Mouse (Mus musculus): Measurements from ENCODE around the gene Tmem144. TPM values are rescaled to one million over a fixed set of nuclear protein-coding genes. Genes with fewer than 3 reads are reported as not detected.

The Tmem144 gene
- polyA plus RNA-seq, 1 experiment from 2014 or later, result 5.0 TPM

- no peaks in the 10 kb centered on the region for H3K4me1 ChIP-seq (ENCODE audit: insufficient read depth)
- H3K4me3 ChIP-seq (ENCODE audit: low read depth, low read length), result no peak overlapping the region
- H3K27ac ChIP-seq (ENCODE audit: low read depth), result no peak overlapping the region
- no peak overlapping the region for H3K9ac ChIP-seq
- ATAC-seq (ENCODE audit: insufficient read depth), result no peak
- no peak overlapping the region for H3K4me2 ChIP-seq
- no peaks in the 10 kb centered on the region for H3K27me3 ChIP-seq (ENCODE audit: insufficient read depth, low read length)
- H3K9me3 ChIP-seq (ENCODE audit: low read depth, low read length), result no peaks in the 10 kb centered on the region
- DNase-seq, result no peak
- WGBS, result 81% methylated on average over 3 of the region's 3 CpGs
- no peak for TF ChIP-seq CTCF (IDR thresholded peaks at IDR 0.05; ENCODE audit: low read depth)
- H3K36me3 ChIP-seq (ENCODE audit: insufficient read depth), result no peaks in the 10 kb centered on the region
These were observed 13.5 kb upstream of the Tmem144 start for GRCm38 (mm10) chr3:79866089-79866488.

GRCm38 (mm10) chr3:79864824-79865223, 12.3 kb upstream of the Tmem144 start:
- Histone ChIP-seq H3K36me3 (ENCODE audit: insufficient read depth) (no peaks in the 10 kb centered on the region), H3K27me3 (ENCODE audit: insufficient read depth, low read length) (no peaks in the 10 kb centered on the region), H3K9ac (no peak overlapping the region), H3K4me1 (ENCODE audit: insufficient read depth) (no peaks in the 10 kb centered on the region), H3K4me3 (ENCODE audit: low read depth, low read length) (no peak overlapping the region), H3K4me2 (no peak overlapping the region), H3K9me3 (ENCODE audit: low read depth, low read length) (no peaks in the 10 kb centered on the region), H3K27ac (ENCODE audit: low read depth) (no peak overlapping the region)
- DNase-seq (no peak), ATAC-seq (ENCODE audit: insufficient read depth) (no peak)
- TF ChIP-seq CTCF (IDR thresholded peaks at IDR 0.05; ENCODE audit: low read depth), result no peak
- WGBS, result 70% methylated on average over 7 of the region's 7 CpGs

DNA sequence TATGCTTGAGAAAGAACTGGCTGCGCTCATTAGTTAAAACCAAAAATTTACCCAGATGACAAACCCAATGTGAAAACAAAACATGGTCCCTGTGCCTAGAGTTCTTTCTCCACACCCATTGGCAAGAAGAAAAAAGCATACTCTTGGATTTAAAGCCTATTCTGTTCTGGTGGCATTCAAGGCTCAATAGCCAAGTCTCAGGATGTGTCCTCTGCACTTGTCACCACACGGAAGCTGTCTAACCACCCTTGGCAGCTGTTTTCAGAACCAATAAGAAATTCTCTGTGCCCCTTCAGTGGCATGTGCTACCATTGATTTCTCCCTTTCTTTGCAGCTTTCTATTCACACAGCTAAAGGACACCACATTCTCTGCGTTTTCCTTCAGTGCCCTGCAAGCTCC, 5.6 kb upstream of the Tmem144 start:
- Histone ChIP-seq H3K4me1 (ENCODE audit: insufficient read depth) (no peaks in the 10 kb centered on the region), H3K9me3 (ENCODE audit: low read depth, low read length) (no peaks in the 10 kb centered on the region), H3K4me2 (no peak overlapping the region), H3K9ac (no peak overlapping the region), H3K4me3 (ENCODE audit: low read depth, low read length) (no peak overlapping the region), H3K27me3 (ENCODE audit: insufficient read depth, low read length) (no peaks in the 10 kb centered on the region), H3K36me3 (ENCODE audit: insufficient read depth) (no peaks in the 10 kb centered on the region), H3K27ac (ENCODE audit: low read depth) (no peak overlapping the region)
- WGBS, result 87% methylated on average over 3 of the region's 3 CpGs
- DNase-seq, result no peak
- no peak for TF ChIP-seq CTCF (IDR thresholded peaks at IDR 0.05; ENCODE audit: low read depth)
- ATAC-seq (ENCODE audit: insufficient read depth), result no peak

GRCm38 (mm10) chr3:79857780-79858179, 5.2 kb upstream of the Tmem144 start:
- H3K4me2 ChIP-seq, result no peak overlapping the region
- 58% methylated on average over 5 of the region's 5 CpGs for WGBS
- H3K9me3 ChIP-seq (ENCODE audit: low read depth, low read length), result no peaks in the 10 kb centered on the region
- TF ChIP-seq CTCF (IDR thresholded peaks at IDR 0.05; ENCODE audit: low read depth), result no peak
- no peak overlapping the region for H3K4me3 ChIP-seq (ENCODE audit: low read depth, low read length)
- no peak overlapping the region for H3K27ac ChIP-seq (ENCODE audit: low read depth)
- no peak for DNase-seq
- no peaks in the 10 kb centered on the region for H3K4me1 ChIP-seq (ENCODE audit: insufficient read depth)
- no peak overlapping the region for H3K9ac ChIP-seq
- H3K36me3 ChIP-seq (ENCODE audit: insufficient read depth), result no peaks in the 10 kb centered on the region
- no peak for ATAC-seq (ENCODE audit: insufficient read depth)
- no peaks in the 10 kb centered on the region for H3K27me3 ChIP-seq (ENCODE audit: insufficient read depth, low read length)

GRCm38 (mm10) chr3:79852108-79852507, 465 bp downstream of the Tmem144 start:
- H3K36me3 ChIP-seq (ENCODE audit: insufficient read depth), result no peaks in the 10 kb centered on the region
- H3K9ac ChIP-seq, result no peak overlapping the region
- no peaks in the 10 kb centered on the region for H3K27me3 ChIP-seq (ENCODE audit: insufficient read depth, low read length)
- H3K4me2 ChIP-seq, result no peak overlapping the region
- H3K4me3 ChIP-seq (ENCODE audit: low read depth, low read length), result no peak overlapping the region
- ATAC-seq (ENCODE audit: insufficient read depth), result no peak
- DNase-seq, result no peak
- H3K27ac ChIP-seq (ENCODE audit: low read depth), result no peak overlapping the region
- no peak for TF ChIP-seq CTCF (IDR thresholded peaks at IDR 0.05; ENCODE audit: low read depth)
- H3K4me1 ChIP-seq (ENCODE audit: insufficient read depth), result no peaks in the 10 kb centered on the region
- no peaks in the 10 kb centered on the region for H3K9me3 ChIP-seq (ENCODE audit: low read depth, low read length)
- 43% methylated on average over 3 of the region's 3 CpGs for WGBS

- H3K9me3 ChIP-seq (ENCODE audit: low read depth, low read length), result no peaks in the 10 kb centered on the region
- H3K9ac ChIP-seq, result no peak overlapping the region
- no peaks in the 10 kb centered on the region for H3K36me3 ChIP-seq (ENCODE audit: insufficient read depth)
- no peak for TF ChIP-seq CTCF (IDR thresholded peaks at IDR 0.05; ENCODE audit: low read depth)
- 44% methylated on average over 6 of the region's 6 CpGs for WGBS
- ATAC-seq (ENCODE audit: insufficient read depth) (no peak), DNase-seq (no peak)
- no peaks in the 10 kb centered on the region for H3K27me3 ChIP-seq (ENCODE audit: insufficient read depth, low read length)
- H3K27ac ChIP-seq (ENCODE audit: low read depth), result no peak overlapping the region
- H3K4me1 ChIP-seq (ENCODE audit: insufficient read depth), result no peaks in the 10 kb centered on the region
- no peak overlapping the region for H3K4me2 ChIP-seq
- no peak overlapping the region for H3K4me3 ChIP-seq (ENCODE audit: low read depth, low read length)
These were observed 1.9 kb downstream of the Tmem144 start for GRCm38 (mm10) chr3:79850656-79851055.

DNA sequence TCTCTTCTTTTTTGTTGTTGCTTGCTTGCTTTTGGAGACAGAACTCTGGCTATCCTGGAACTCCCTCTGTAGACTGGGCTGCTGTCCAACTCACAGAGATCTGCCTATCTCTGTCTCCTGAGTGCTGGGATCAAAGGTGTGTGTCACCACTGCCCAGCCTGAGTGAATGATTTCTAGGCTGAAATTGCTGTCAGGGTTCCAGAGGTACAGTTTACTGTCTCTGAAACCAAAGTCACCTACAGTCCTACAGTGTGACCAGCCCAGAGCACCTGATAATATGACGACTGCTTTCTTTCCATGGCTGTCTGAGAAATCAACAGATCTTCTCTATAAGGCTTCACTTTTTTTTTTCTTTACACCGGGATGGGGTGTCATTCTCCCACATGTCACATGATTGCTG, 3.0 kb downstream of the Tmem144 start:
- Histone ChIP-seq H3K27me3 (ENCODE audit: insufficient read depth, low read length) (no peaks in the 10 kb centered on the region), H3K4me2 (no peak overlapping the region), H3K9ac (no peak overlapping the region), H3K27ac (ENCODE audit: low read depth) (no peak overlapping the region), H3K36me3 (ENCODE audit: insufficient read depth) (no peaks in the 10 kb centered on the region), H3K4me1 (ENCODE audit: insufficient read depth) (no peaks in the 10 kb centered on the region), H3K9me3 (ENCODE audit: low read depth, low read length) (no peaks in the 10 kb centered on the region), H3K4me3 (ENCODE audit: low read depth, low read length) (no peak overlapping the region)
- WGBS, result 72% methylated on average over 2 of the region's 2 CpGs
- TF ChIP-seq CTCF (IDR thresholded peaks at IDR 0.05; ENCODE audit: low read depth), result no peak
- DNase-seq, result peak; percentile 40
- ATAC-seq (ENCODE audit: insufficient read depth), result no peak

DNA sequence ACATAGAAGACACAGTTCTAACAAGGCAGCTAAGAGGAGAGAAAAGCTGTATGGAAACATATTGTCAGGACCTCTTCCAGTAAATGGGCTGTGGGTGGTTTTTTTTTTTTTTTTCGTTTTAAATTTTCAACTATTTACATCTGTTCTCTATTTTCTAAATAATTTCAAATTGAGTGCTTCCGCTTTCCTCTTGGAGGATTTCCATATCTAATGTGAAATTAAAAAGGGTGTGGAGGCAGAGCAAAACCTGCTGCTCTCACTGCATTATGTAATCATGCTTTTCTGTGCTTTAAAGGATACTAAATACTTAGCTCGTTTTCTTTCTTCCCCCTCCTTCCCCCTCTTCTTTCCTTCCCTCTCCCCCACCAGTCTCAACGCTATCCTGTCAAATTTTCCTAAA, 3.7 kb downstream of the Tmem144 start:
- DNase-seq (peak; percentile 39), ATAC-seq (ENCODE audit: insufficient read depth) (no peak)
- 23% methylated on average over 4 of the region's 4 CpGs for WGBS
- Histone ChIP-seq H3K4me2 (no peak overlapping the region), H3K27ac (ENCODE audit: low read depth) (no peak overlapping the region), H3K4me3 (ENCODE audit: low read depth, low read length) (no peak overlapping the region), H3K27me3 (ENCODE audit: insufficient read depth, low read length) (no peaks in the 10 kb centered on the region), H3K36me3 (ENCODE audit: insufficient read depth) (no peaks in the 10 kb centered on the region), H3K9me3 (ENCODE audit: low read depth, low read length) (no peaks in the 10 kb centered on the region), H3K9ac (no peak overlapping the region), H3K4me1 (ENCODE audit: insufficient read depth) (no peaks in the 10 kb centered on the region)
- no peak for TF ChIP-seq CTCF (IDR thresholded peaks at IDR 0.05; ENCODE audit: low read depth)
